Mouse (Mus musculus) liver, embryonic 16.5 days (tissue): ENCODE data around the gene Atp5d. TPM values are rescaled to one million over a fixed set of nuclear protein-coding genes. Genes with fewer than 3 reads are reported as not detected.

ENCODE experiments used
- ATAC-seq: fragments of 200-750 bp; cut with Nextera tagmentation; 2 replicates; pipeline ENCODE4 v1.8.0; 2017; ENCODE audit warnings: low read depth, mild to moderate bottlenecking, moderate number of reproducible peaks, moderate library complexity
- H3K27ac ChIP-seq: fragments of 300-500 bp; sonication (generic); 2 replicates; pipeline ENCODE4 v1.5.1; 2014; ENCODE audit warnings: mild to moderate bottlenecking, low read length
- H3K27me3 ChIP-seq: fragments of 300-500 bp; sonication (generic); 2 replicates; pipeline ENCODE4 v1.6.1; 2014; ENCODE audit warnings: low read depth, low read length, mixed read lengths; ENCODE audit not compliant: control insufficient read depth, insufficient read depth
- H3K36me3 ChIP-seq: fragments of 300-500 bp; sonication (generic); 2 replicates; pipeline ENCODE4 v1.6.1; 2014; ENCODE audit warnings: mild to moderate bottlenecking; ENCODE audit not compliant: control insufficient read depth, insufficient read depth
- H3K4me1 ChIP-seq: fragments of 300-500 bp; sonication (generic); 2 replicates; pipeline ENCODE4 v1.6.1; 2014; ENCODE audit warnings: low read depth, low read length, mixed read lengths; ENCODE audit not compliant: control insufficient read depth
- H3K4me2 ChIP-seq: fragments of 300-500 bp; sonication (generic); 2 replicates; pipeline ENCODE4 v1.6.1; 2014; ENCODE audit warnings: low read depth, low read length, mixed read lengths
- H3K4me3 ChIP-seq: fragments of 300-500 bp; sonication (generic); 2 replicates; pipeline ENCODE4 v1.5.1; 2014; ENCODE audit warnings: low read depth, mild to moderate bottlenecking, low read length
- H3K9ac ChIP-seq: fragments of 300-500 bp; sonication (generic); 2 replicates; pipeline ENCODE4 v1.6.1; 2014; ENCODE audit warnings: low read depth, low read length
- H3K9me3 ChIP-seq: fragments of 300-500 bp; sonication (generic); replicated peaks from 2 replicates; pipeline ENCODE4 v1.6.1; 2016; ENCODE audit warnings: low read length; ENCODE audit not compliant: control insufficient read depth
- WGBS: fragments of 180-500 bp; shearing (Covaris S2); extraction: QIAGEN DNeasy Blood & Tissue Kit; methylation state at CpG from one replicate; pipeline ENCODE4 v1.1.7; 2014; ENCODE audit not compliant: insufficient replicate concordance; 5-methylcytosine and 5-hydroxymethylcytosine counted together
- polyA plus RNA-seq: library from polyadenylated mRNA; unstranded; fragments of >200 nt; fragmentation: Nextera tagmentation; extraction: Ambion mirVana; gene quantifications from 2 replicates; pipeline ENCODE4 v1.2.1, GENCODE M21; 2015

Atp5d gene
- polyA plus RNA-seq, 1 experiment from 2014 or later: 309 TPM

- Histone ChIP-seq H3K36me3 (peaks cover 16% of the 10 kb centered on the region), H3K9ac (peak within 1 kb of the TSS; percentile 67), H3K27ac (peak within 1 kb of the TSS; percentile 87), H3K9me3 (no peaks in the 10 kb centered on the region), H3K27me3 (peaks cover 48% of the 10 kb centered on the region), H3K4me3 (peak within 1 kb of the TSS; percentile 75), H3K4me2 (peak within 1 kb of the TSS; percentile 93), H3K4me1 (peaks cover 72% of the 10 kb centered on the region)
- 64% methylated on average over 10 of the region's 10 CpGs for WGBS
- ATAC-seq: no peak
Observed at GRCm38 (mm10) chr10:80140666-80141035, 2.2 kb downstream of the Atp5d start, which contains the start of gene Cbarp. Gene Cbarp, minus strand, starts transcription at chr10:80140835.

GRCm38 (mm10) chr10:80141243-80141642 is 2.8 kb downstream of the Atp5d start:
- Histone ChIP-seq H3K27ac (peak overlapping the region; percentile 87), H3K4me3 (peak overlapping the region; percentile 75), H3K9me3 (no peaks in the 10 kb centered on the region), H3K4me1 (peaks cover 78% of the 10 kb centered on the region), H3K9ac (peak overlapping the region; percentile 67), H3K36me3 (peaks cover 16% of the 10 kb centered on the region), H3K27me3 (peaks cover 42% of the 10 kb centered on the region), H3K4me2 (peak overlapping the region; percentile 72)
- peak; percentile 75 for ATAC-seq
- 0% methylated on average over 29 of the region's 29 CpGs for WGBS

- peak overlapping the region; percentile 94 for H3K27ac ChIP-seq
- ATAC-seq: peak; percentile 88
- H3K4me1 ChIP-seq: peaks cover 81% of the 10 kb centered on the region
Observed at GRCm38 (mm10) chr10:80141786-80142529, 3.5 kb downstream of the Atp5d start.

GRCm38 (mm10) chr10:80142530-80142925 is 4.1 kb downstream of the Atp5d start:
- Histone ChIP-seq H3K36me3 (peaks cover 16% of the 10 kb centered on the region), H3K4me1 (peaks cover 81% of the 10 kb centered on the region), H3K27ac (peak overlapping the region; percentile 94), H3K4me3 (peak overlapping the region; percentile 75), H3K9me3 (no peaks in the 10 kb centered on the region), H3K4me2 (peak overlapping the region; percentile 72), H3K9ac (peak overlapping the region; percentile 88), H3K27me3 (peaks cover 29% of the 10 kb centered on the region)
- ATAC-seq: peak; percentile 32
- under 1% methylated on average over 15 of the region's 15 CpGs for WGBS

More at GRCm38 (mm10) chr10:80141786-80142529, 3.5 kb downstream of the Atp5d start:
- peak overlapping the region; percentile 72 for H3K4me2 ChIP-seq
- H3K9ac ChIP-seq: peak overlapping the region; percentile 88
- H3K4me3 ChIP-seq: peak overlapping the region; percentile 75
- no peaks in the 10 kb centered on the region for H3K9me3 ChIP-seq
- WGBS: under 1% methylated on average over 43 of the region's 43 CpGs
- peaks cover 35% of the 10 kb centered on the region for H3K27me3 ChIP-seq
- peaks cover 16% of the 10 kb centered on the region for H3K36me3 ChIP-seq

DNA sequence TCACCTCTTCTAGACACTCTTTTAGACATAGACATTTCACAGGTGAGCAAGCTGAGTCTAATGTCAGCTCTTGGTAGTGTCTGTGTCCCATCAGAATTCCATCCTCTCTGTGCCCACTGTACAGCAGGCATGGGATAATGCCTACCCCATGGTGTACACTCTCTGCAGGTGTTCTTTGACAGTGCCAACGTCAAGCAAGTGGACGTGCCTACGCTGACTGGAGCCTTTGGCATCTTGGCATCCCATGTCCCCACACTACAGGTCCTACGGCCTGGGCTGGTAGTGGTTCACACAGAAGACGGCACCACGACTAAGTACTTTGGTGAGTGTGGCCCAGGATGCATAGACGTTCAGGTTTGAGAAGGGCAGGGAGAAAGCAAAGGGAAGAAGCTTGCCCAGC is 5.2 kb downstream of the Atp5d start:
- Histone ChIP-seq H3K4me3 (no peak overlapping the region), H3K4me2 (0 out of 2 replicates have a peak overlapping the region, but pooled peaks have one; percentile 72), H3K27me3 (peaks cover 18% of the 10 kb centered on the region), H3K9ac (no peak overlapping the region), H3K4me1 (peaks cover 79% of the 10 kb centered on the region), H3K27ac (no peak overlapping the region), H3K9me3 (no peaks in the 10 kb centered on the region), H3K36me3 (peaks cover 16% of the 10 kb centered on the region)
- no peak for ATAC-seq
- WGBS: 85% methylated on average over 7 of the region's 7 CpGs

GRCm38 (mm10) chr10:80144159-80144558 is 5.7 kb downstream of the Atp5d start:
- H3K4me2 ChIP-seq: no peak overlapping the region
- no peaks in the 10 kb centered on the region for H3K9me3 ChIP-seq
- peaks cover 13% of the 10 kb centered on the region for H3K27me3 ChIP-seq
- no peak for ATAC-seq
- WGBS: 85% methylated on average over 12 of the region's 12 CpGs
- no peak overlapping the region for H3K4me3 ChIP-seq
- peaks cover 74% of the 10 kb centered on the region for H3K4me1 ChIP-seq
- H3K36me3 ChIP-seq: peaks cover 16% of the 10 kb centered on the region
- no peak overlapping the region for H3K27ac ChIP-seq
- H3K9ac ChIP-seq: no peak overlapping the region

- Histone ChIP-seq H3K4me1 (peaks cover 71% of the 10 kb centered on the region), H3K4me3 (no peak overlapping the region), H3K36me3 (peaks cover 16% of the 10 kb centered on the region), H3K9ac (no peak overlapping the region; the same call in 1 of the 2 replicates), H3K4me2 (0 out of 2 replicates have a peak overlapping the region, but pooled peaks have one; percentile 34), H3K9me3 (no peaks in the 10 kb centered on the region), H3K27me3 (peaks cover 3% of the 10 kb centered on the region), H3K27ac (peak overlapping the region; percentile 99)
- 74% methylated on average over 20 of the region's 20 CpGs for WGBS
- ATAC-seq: no peak
Observed at GRCm38 (mm10) chr10:80144864-80145838, 6.7 kb downstream of the Atp5d start.

GRCm38 (mm10) chr10:80145896-80146295 is 7.5 kb downstream of the Atp5d start:
- no peak overlapping the region for H3K4me3 ChIP-seq

More at GRCm38 (mm10) chr10:80145896-80146295, 7.5 kb downstream of the Atp5d start:
- Histone ChIP-seq H3K27ac (peak overlapping the region; percentile 99), H3K27me3 (no peaks in the 10 kb centered on the region), H3K9me3 (no peaks in the 10 kb centered on the region), H3K9ac (peak overlapping the region; percentile 88), H3K4me1 (peaks cover 74% of the 10 kb centered on the region), H3K36me3 (peaks cover 16% of the 10 kb centered on the region), H3K4me2 (peak overlapping the region; percentile 34; the same call in 1 of the 2 replicates)
- WGBS: 49% methylated on average over 6 of the region's 6 CpGs
- no peak for ATAC-seq
